12 mouse cellular contexts compared by ENCODE assay signal in genomic region chr5:64521969-64522368, GRCm38 (mm10).
A peak's percentile ranks its signal among the peaks of the same experiment; 100 is the strongest.
DNase-seq lines count a peak whose midpoint lies in the region; ATAC-seq and TF ChIP-seq lines count a peak whose summit lies in the region.
"Had no signal": no experiment of that assay in that cellular context is flagged by ENCODE, and none has a peak within 500 bp of the region (broad histone marks: within the 10 kb centered on the region; RNA-seq: fewer than 3 reads in every experiment).

No protein-coding gene starts in this region.

- H3K4me1 ChIP-seq in intestine, postnatal 0 days (replicated peaks; ENCODE audit: control insufficient read depth, insufficient read depth, low read length), result peaks cover 5% of the 10 kb centered on the region
- H3K4me1 ChIP-seq: heart, embryonic 15.5 days had no signal

- H3K9ac ChIP-seq in intestine, postnatal 0 days (ENCODE audit: low read depth, low read length), result no peak overlapping the region
- H3K9ac ChIP-seq: embryonic facial prominence, embryonic 12.5 days; heart, embryonic 15.5 days had no signal

- H3K9me3 ChIP-seq in intestine, postnatal 0 days (ENCODE audit: control insufficient read depth), result no peaks in the 10 kb centered on the region
- H3K9me3 ChIP-seq: embryonic facial prominence, embryonic 12.5 days; heart, embryonic 15.5 days had no signal

- H3K4me2 ChIP-seq in intestine, postnatal 0 days (replicated peaks; ENCODE audit: low read depth), result no peak overlapping the region
- H3K4me2 ChIP-seq: embryonic facial prominence, embryonic 12.5 days; heart, embryonic 15.5 days; midbrain, embryonic 11.5 days had no signal

- H3K27me3 ChIP-seq in intestine, postnatal 0 days (replicated peaks; ENCODE audit: control insufficient read depth, insufficient read depth, low read length), result no peaks in the 10 kb centered on the region
- H3K27me3 ChIP-seq: embryonic facial prominence, embryonic 12.5 days; heart, embryonic 15.5 days had no signal

- ATAC-seq in intestine, postnatal 0 days, result no peak

- DNase-seq in embryo, embryonic 10 days (ENCODE audit: low spot score), result peak; percentile 47
- no peak for DNase-seq in embryo, embryonic 9.5 days (ENCODE audit: extremely low spot score)
- no peak for DNase-seq in layer of hippocampus, adult 2 months (ENCODE audit: low spot score in 2 of 2)
- DNase-seq in layer of hippocampus, postnatal 10 days (ENCODE audit: low spot score in 2 of 2), result no peak
- DNase-seq in Muller cell, postnatal 12 days (ENCODE audit: inconsistent ontology term), result peak; percentile 41
- DNase-seq in left cerebral cortex, postnatal 25 days (ENCODE audit: low spot score in 2 of 2), result no peak
- no peak for DNase-seq in ovary, postnatal 10 days (ENCODE audit: low spot score)
- DNase-seq: B cell, adult 2 months had no signal

- no peak overlapping the region for H3K4me3 ChIP-seq in layer of hippocampus, adult 2 months
- H3K4me3 ChIP-seq in intestine, postnatal 0 days (ENCODE audit: low read depth, low read length), result no peak overlapping the region
- H3K4me3 ChIP-seq: embryonic facial prominence, embryonic 12.5 days; heart, embryonic 15.5 days had no signal

- no peaks in the 10 kb centered on the region for H3K36me3 ChIP-seq in intestine, postnatal 0 days (ENCODE audit: control insufficient read depth, insufficient read depth)
- H3K36me3 ChIP-seq: embryonic facial prominence, embryonic 12.5 days; heart, embryonic 15.5 days had no signal

- peak; percentile 24 for TF ChIP-seq CTCF in layer of hippocampus, adult 2 months (conservative IDR thresholded peaks at IDR 0.05)
- TF ChIP-seq CTCF in intestine, postnatal 0 days (IDR thresholded peaks at IDR 0.05; ENCODE audit: low read depth), result peak; percentile 32; the same call in 1 of the 2 replicates

- H3K27ac ChIP-seq in layer of hippocampus, adult 2 months, result no peak overlapping the region
- H3K27ac ChIP-seq in intestine, postnatal 0 days (ENCODE audit: low read depth, low read length), result no peak overlapping the region
- H3K27ac ChIP-seq: embryonic facial prominence, embryonic 12.5 days; heart, embryonic 15.5 days had no signal

- intact Hi-C loops in left cerebral cortex, postnatal 25 days (cut with DNase I), result no loop called here

- WGBS in intestine, postnatal 0 days, result 60% methylated on average over 5 of the region's 5 CpGs

Comparison
In these comparisons a context has a peak if more than half of its experiments do, and no peak if none do; other contexts are left out.
1. DNase-seq: peak in embryo, embryonic 10 days (single experiment) and Muller cell, postnatal 12 days (single experiment); none in embryo, embryonic 9.5 days (single experiment), layer of hippocampus, adult 2 months (0 of 2), layer of hippocampus, postnatal 10 days (0 of 2), left cerebral cortex, postnatal 25 days (0 of 2) and ovary, postnatal 10 days (single experiment).